In the genomic region with DNA sequence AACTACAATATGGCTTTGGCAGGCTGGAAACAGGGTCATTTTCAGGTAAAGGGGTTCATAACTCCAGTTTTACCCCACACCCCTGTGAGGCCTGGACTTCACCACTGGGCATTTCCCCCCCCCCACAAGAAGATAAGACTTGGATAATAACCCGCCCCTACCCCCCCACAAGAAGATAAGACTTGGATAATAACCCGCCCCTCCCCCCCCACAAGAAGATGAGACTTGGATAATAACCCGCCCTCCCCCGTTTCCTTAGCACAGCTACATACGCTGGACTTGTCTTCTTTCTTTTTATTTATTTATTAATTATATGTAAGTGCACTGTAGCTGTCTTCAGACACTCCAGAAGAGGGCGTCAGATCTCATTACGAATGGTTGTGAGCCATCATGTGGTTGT, we compare ENCODE assay signal across 22 mouse cellular contexts. TPM values are rescaled to one million over a fixed set of nuclear protein-coding genes. Genes with fewer than 3 reads are reported as not detected.
A peak's percentile ranks its signal among the peaks of the same experiment; 100 is the strongest.
DNase-seq lines count a peak whose midpoint lies in the region; ATAC-seq and TF ChIP-seq lines count a peak whose summit lies in the region.
"Had no signal": no experiment of that assay in that cellular context is flagged by ENCODE, and none has a peak within 500 bp of the region (broad histone marks: within the 10 kb centered on the region; RNA-seq: fewer than 3 reads in every experiment).

No protein-coding gene starts in this region.

- H3K27ac ChIP-seq in cerebellum, adult 2 months (ENCODE audit: insufficient read depth, low read length): no peak overlapping the region
- H3K27ac ChIP-seq in lung, postnatal 0 days (ENCODE audit: low read length): no peak overlapping the region
- no peak overlapping the region for H3K27ac ChIP-seq in embryonic facial prominence, embryonic 11.5 days (replicated peaks; ENCODE audit: low read depth, low read length)
- H3K27ac ChIP-seq: heart, embryonic 13.5 days; hindbrain, embryonic 13.5 days; limb, embryonic 12.5 days; macrophage had no signal

- DNase-seq in cerebellum, postnatal 10 days: peak; percentile 40 to 50
- DNase-seq in cerebellum, adult 2 months: no peak
- peak; percentile 27 for DNase-seq in lung, postnatal 0 days (ENCODE audit: low spot score)
- no peak for DNase-seq in lung, adult 18-20 months
- peak; percentile 48 for DNase-seq in embryonic facial prominence, embryonic 11.5 days (ENCODE audit: low spot score)
- peak; percentile 38 for DNase-seq in splenic B cell, adult 2 months (ENCODE audit: low read depth, low spot score)
- DNase-seq in right cerebral cortex, adult 18-20 months: no peak
- DNase-seq: cerebellum, adult 9-11 months; gastrocnemius, postnatal 25 days; kidney, adult 2 months; kidney, postnatal 4 days; liver, postnatal 0 days; right cerebral cortex, postnatal 25 days; thymus, postnatal 14 days had no signal

- H3K9ac ChIP-seq in lung, postnatal 0 days (replicated peaks; ENCODE audit: low read depth): no peak overlapping the region
- H3K9ac ChIP-seq in embryonic facial prominence, embryonic 11.5 days (replicated peaks; ENCODE audit: low read length): no peak overlapping the region
- H3K9ac ChIP-seq: heart, embryonic 13.5 days; hindbrain, embryonic 13.5 days; limb, embryonic 12.5 days; liver, postnatal 0 days had no signal

- H3K4me3 ChIP-seq in cerebellum, adult 2 months (replicated peaks; ENCODE audit: insufficient read depth, low read depth, low read length): no peak overlapping the region
- no peak overlapping the region for H3K4me3 ChIP-seq in lung, postnatal 0 days (ENCODE audit: low read depth, low read length)
- H3K4me3 ChIP-seq in embryonic facial prominence, embryonic 11.5 days (ENCODE audit: low read depth, low read length): no peak overlapping the region
- H3K4me3 ChIP-seq: heart, embryonic 13.5 days; hindbrain, embryonic 13.5 days; limb, embryonic 12.5 days had no signal

- H3K4me2 ChIP-seq in lung, postnatal 0 days (replicated peaks; ENCODE audit: low read depth, low read length): no peak overlapping the region
- no peak overlapping the region for H3K4me2 ChIP-seq in embryonic facial prominence, embryonic 11.5 days (ENCODE audit: low read depth, low read length)
- H3K4me2 ChIP-seq: heart, embryonic 13.5 days; hindbrain, embryonic 13.5 days; limb, embryonic 12.5 days had no signal

- WGBS in cerebellum, adult 2 months: 83% methylated on average over 7 of the region's 7 CpGs
- 84% methylated on average over 7 of the region's 7 CpGs for WGBS in lung, postnatal 0 days
- 79% methylated on average over 7 of the region's 7 CpGs for WGBS in embryonic facial prominence, embryonic 11.5 days

- H3K36me3 ChIP-seq in lung, postnatal 0 days (ENCODE audit: insufficient read depth, low read length): no peaks in the 10 kb centered on the region
- H3K36me3 ChIP-seq in embryonic facial prominence, embryonic 11.5 days (replicated peaks; ENCODE audit: control insufficient read depth, insufficient read depth, low read depth, low read length): no peaks in the 10 kb centered on the region; the same call in 1 of the 2 replicates
- H3K36me3 ChIP-seq in splenic B cell, adult 2 months (ENCODE audit: control insufficient read depth, insufficient read depth, low read length, poor library complexity, severe bottlenecking): no peaks in the 10 kb centered on the region

- ATAC-seq in lung, postnatal 0 days: no peak
- ATAC-seq in embryonic facial prominence, embryonic 11.5 days (replicated peaks; ENCODE audit: insufficient number of reproducible peaks, low FRiP score, low TSS enrichment, low read depth): no peak
- no peak for ATAC-seq in megakaryocyte progenitor cell, adult 5-6 weeks (replicated peaks; ENCODE audit: poor library complexity)
- ATAC-seq: liver, postnatal 0 days had no signal

- no peak for TF ChIP-seq POLR2A in cerebellum, adult 2 months (IDR thresholded peaks at IDR 0.05; ENCODE audit: borderline replicate concordance, insufficient read depth, low read length)

- no peaks in the 10 kb centered on the region for H3K4me1 ChIP-seq in cerebellum, adult 2 months (ENCODE audit: control insufficient read depth, insufficient read depth, low read length)
- H3K4me1 ChIP-seq in lung, postnatal 0 days (ENCODE audit: insufficient read depth, low read depth, low read length): no peaks in the 10 kb centered on the region
- H3K4me1 ChIP-seq in embryonic facial prominence, embryonic 11.5 days (ENCODE audit: control insufficient read depth, insufficient read depth, low read length): 0 out of 2 replicates have a peak, but pooled peaks cover 2% of the 10 kb centered on the region
- H3K4me1 ChIP-seq: hindbrain, embryonic 13.5 days had no signal

- TF ChIP-seq CTCF in cerebellum, adult 2 months (IDR thresholded peaks at IDR 0.05; ENCODE audit: borderline replicate concordance, insufficient read depth, low read depth, low read length): no peak
- no peak for TF ChIP-seq CTCF in lung, postnatal 0 days (IDR thresholded peaks at IDR 0.05)

- TF ChIP-seq EP300 in lung, postnatal 0 days (IDR thresholded peaks at IDR 0.05): no peak

- no peaks in the 10 kb centered on the region for H3K9me3 ChIP-seq in lung, postnatal 0 days (ENCODE audit: low read length)
- no peaks in the 10 kb centered on the region; the same call in 1 of the 2 replicates for H3K9me3 ChIP-seq in embryonic facial prominence, embryonic 11.5 days (replicated peaks; ENCODE audit: control insufficient read depth, low read length)
- H3K9me3 ChIP-seq: hindbrain, embryonic 13.5 days had no signal

- no peaks in the 10 kb centered on the region for H3K27me3 ChIP-seq in cerebellum, adult 2 months (ENCODE audit: control insufficient read depth, insufficient read depth, low read length)
- H3K27me3 ChIP-seq in lung, postnatal 0 days (replicated peaks; ENCODE audit: insufficient read depth, low read length): no peaks in the 10 kb centered on the region
- H3K27me3 ChIP-seq in embryonic facial prominence, embryonic 11.5 days (ENCODE audit: control insufficient read depth, insufficient read depth, low read length): no peaks in the 10 kb centered on the region
- no peaks in the 10 kb centered on the region; the same call in 1 of the 2 replicates for H3K27me3 ChIP-seq in splenic B cell, adult 2 months (ENCODE audit: control insufficient read depth, insufficient read depth, low read length, poor library complexity, severe bottlenecking)

RNA-seq across cellular contexts. Expression of a gene that starts 10.9 kb away (rescaled TPM):
- polyA plus RNA-seq in cerebellum, adult 2 months (2012; rRNA removed): 49.2 and 55.9 TPM in 2 replicates
- polyA plus RNA-seq in lung, postnatal 0 days (2015; fragmentation: Nextera tagmentation; extraction: Ambion mirVana): 0.55 and 0.57 TPM in 2 replicates
- polyA plus RNA-seq in embryonic facial prominence, embryonic 11.5 days (2014; fragmentation: Nextera tagmentation; extraction: Ambion mirVana): 8.5 and 11.3 TPM in 2 replicates
- total RNA-seq in megakaryocyte progenitor cell, adult 5-6 weeks (2015): not detected in 2 replicates
- total RNA-seq in megakaryocyte progenitor cell, adult 5-6 weeks (2017): not detected in 2 replicates
- total RNA-seq: gastrocnemius, postnatal 25 days; monocyte, adult 5-6 weeks; neutrophil, adult 5-6 weeks had no signal
- polyA plus RNA-seq: liver, postnatal 0 days; macrophage had no signal

RNA-seq across cellular contexts. Expression of a gene that starts 13.8 kb away (rescaled TPM):
- 175 and 181 TPM in 2 replicates for polyA plus RNA-seq in cerebellum, adult 2 months (2012; rRNA removed)
- 200 TPM in 2 replicates for polyA plus RNA-seq in lung, postnatal 0 days (2015; fragmentation: Nextera tagmentation; extraction: Ambion mirVana)
- 375 and 387 TPM in 2 replicates for polyA plus RNA-seq in embryonic facial prominence, embryonic 11.5 days (2014; fragmentation: Nextera tagmentation; extraction: Ambion mirVana)
- 119 and 147 TPM in 2 replicates for total RNA-seq in megakaryocyte progenitor cell, adult 5-6 weeks (2015)
- 239 and 261 TPM in 2 replicates for total RNA-seq in megakaryocyte progenitor cell, adult 5-6 weeks (2017)

RNA-seq across cellular contexts. Expression of a gene that starts 26.5 kb away (rescaled TPM):
- not detected in 2 replicates for polyA plus RNA-seq in cerebellum, adult 2 months (2012; rRNA removed)
- not detected in 2 replicates for polyA plus RNA-seq in lung, postnatal 0 days (2015; fragmentation: Nextera tagmentation; extraction: Ambion mirVana)
- not detected in 2 replicates for polyA plus RNA-seq in embryonic facial prominence, embryonic 11.5 days (2014; fragmentation: Nextera tagmentation; extraction: Ambion mirVana)
- total RNA-seq in megakaryocyte progenitor cell, adult 5-6 weeks (2015): not detected in 2 replicates
- total RNA-seq in megakaryocyte progenitor cell, adult 5-6 weeks (2017): not detected in 2 replicates
- total RNA-seq: gastrocnemius, postnatal 25 days; monocyte, adult 5-6 weeks; neutrophil, adult 5-6 weeks had no signal
- polyA plus RNA-seq: brain, embryonic 14.5 days; heart, embryonic 13.5 days; hindbrain, embryonic 13.5 days; kidney, adult 2 months; limb, embryonic 12.5 days; liver, postnatal 0 days; macrophage had no signal

RNA-seq across cellular contexts. Expression of a gene that starts 36.1 kb away (rescaled TPM):
- polyA plus RNA-seq in cerebellum, adult 2 months (2012; rRNA removed): 26.7 and 28.0 TPM in 2 replicates
- polyA plus RNA-seq in lung, postnatal 0 days (2015; fragmentation: Nextera tagmentation; extraction: Ambion mirVana): 9.3 and 10.4 TPM in 2 replicates
- polyA plus RNA-seq in embryonic facial prominence, embryonic 11.5 days (2014; fragmentation: Nextera tagmentation; extraction: Ambion mirVana): 24.4 and 28.4 TPM in 2 replicates
- total RNA-seq in megakaryocyte progenitor cell, adult 5-6 weeks (2015): 14.8 and 16.2 TPM in 2 replicates
- 5.1 and 7.1 TPM in 2 replicates for total RNA-seq in megakaryocyte progenitor cell, adult 5-6 weeks (2017)

RNA-seq across cellular contexts. Expression of a gene that starts 40.3 kb away (rescaled TPM):
- polyA plus RNA-seq in cerebellum, adult 2 months (2012; rRNA removed): 15.4 and 19.0 TPM in 2 replicates
- 0.65 and 1.4 TPM in 2 replicates for polyA plus RNA-seq in lung, postnatal 0 days (2015; fragmentation: Nextera tagmentation; extraction: Ambion mirVana)
- 0.69 and 1.3 TPM in 2 replicates for polyA plus RNA-seq in embryonic facial prominence, embryonic 11.5 days (2014; fragmentation: Nextera tagmentation; extraction: Ambion mirVana)
- not detected in 2 replicates for total RNA-seq in megakaryocyte progenitor cell, adult 5-6 weeks (2015)
- not detected in 2 replicates for total RNA-seq in megakaryocyte progenitor cell, adult 5-6 weeks (2017)
- total RNA-seq: neutrophil, adult 5-6 weeks had no signal
- polyA plus RNA-seq: liver, postnatal 0 days had no signal

Comparison
In these comparisons a context has a peak if more than half of its experiments do, and no peak if none do; other contexts are left out.
1. DNase-seq: peak in cerebellum, postnatal 10 days (2 of 2), lung, postnatal 0 days (single experiment), embryonic facial prominence, embryonic 11.5 days (single experiment) and splenic B cell, adult 2 months (single experiment); none in cerebellum, adult 2 months (0 of 2), lung, adult 18-20 months (0 of 2) and right cerebral cortex, adult 18-20 months (single experiment).